Mouse (Mus musculus): ENCODE results near the gene Smg6. TPM values are rescaled to one million over a fixed set of nuclear protein-coding genes. Genes with fewer than 3 reads are reported as not detected.
A peak's percentile ranks its signal among the peaks of the same experiment; 100 is the strongest.
"Not testable (repeated sequence)": the region's sequence is repeated elsewhere in the genome, so short reads cannot be mapped to it uniquely, and the experiment has no call there.

Gene Smg6
- polyA plus RNA-seq, 1 experiment from 2014 or later, result 12.9 TPM

DNA sequence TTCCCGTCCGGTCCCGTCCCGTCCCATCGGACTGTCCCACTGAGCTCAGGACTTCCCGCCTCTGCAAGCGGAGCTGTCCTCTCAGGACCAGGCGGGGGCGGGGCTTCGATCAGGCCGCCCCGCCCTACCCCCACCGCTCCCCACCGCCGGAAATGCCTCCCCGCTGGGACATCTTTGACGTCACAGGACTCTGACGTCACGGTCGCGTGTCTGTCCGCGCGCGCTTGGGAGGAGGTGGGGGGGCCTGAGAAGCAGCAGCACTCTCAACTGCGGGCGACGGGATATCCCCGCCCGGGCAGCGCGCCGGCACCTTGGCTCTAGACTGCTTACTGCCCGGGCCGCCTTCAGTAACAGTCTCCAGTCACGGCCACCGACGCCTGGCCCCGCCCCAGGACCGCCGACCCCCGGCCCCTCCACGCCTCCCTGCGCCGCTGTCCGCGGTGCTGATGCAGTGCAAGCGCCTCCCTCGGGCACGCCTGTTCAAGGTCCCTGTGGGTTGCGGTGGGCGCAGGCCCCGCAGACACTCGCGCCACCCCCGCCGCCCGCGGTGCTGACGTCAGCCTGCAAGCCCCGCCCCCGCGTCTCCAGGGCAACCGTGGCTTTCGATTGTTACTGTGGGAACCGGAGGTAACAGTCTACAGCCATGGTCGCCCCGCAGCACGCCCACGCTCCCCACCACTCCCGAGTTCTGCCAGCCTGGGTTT, 247.6 kb downstream of the Smg6 start:
- H3K9me3 ChIP-seq (replicated peaks; ENCODE audit: control insufficient read depth, low read length), result no peaks in the 10 kb centered on the region
- ATAC-seq (peak; percentile 62), DNase-seq (ENCODE audit: low spot score) (peak; percentile 84)
- H3K4me2 ChIP-seq (ENCODE audit: low read length), result peak overlapping the region; percentile 77
- H3K4me1 ChIP-seq (ENCODE audit: control insufficient read depth, insufficient read depth, low read length), result peaks cover 35% of the 10 kb centered on the region
- no peak overlapping the region for H3K27ac ChIP-seq (ENCODE audit: low read depth, low read length)
- H3K27me3 ChIP-seq (replicated peaks; ENCODE audit: control insufficient read depth, insufficient read depth, low read length), result peaks cover 49% of the 10 kb centered on the region
- WGBS, result under 1% methylated on average over 54 of the region's 71 CpGs
- peaks cover 15% of the 10 kb centered on the region; the same call in 1 of the 2 replicates for H3K36me3 ChIP-seq (ENCODE audit: control insufficient read depth, insufficient read depth, low read length)
- peak overlapping the region; percentile 68 for H3K4me3 ChIP-seq (ENCODE audit: low read depth, low read length)
- H3K9ac ChIP-seq (ENCODE audit: low read length), result peak overlapping the region; percentile 62

DNA sequence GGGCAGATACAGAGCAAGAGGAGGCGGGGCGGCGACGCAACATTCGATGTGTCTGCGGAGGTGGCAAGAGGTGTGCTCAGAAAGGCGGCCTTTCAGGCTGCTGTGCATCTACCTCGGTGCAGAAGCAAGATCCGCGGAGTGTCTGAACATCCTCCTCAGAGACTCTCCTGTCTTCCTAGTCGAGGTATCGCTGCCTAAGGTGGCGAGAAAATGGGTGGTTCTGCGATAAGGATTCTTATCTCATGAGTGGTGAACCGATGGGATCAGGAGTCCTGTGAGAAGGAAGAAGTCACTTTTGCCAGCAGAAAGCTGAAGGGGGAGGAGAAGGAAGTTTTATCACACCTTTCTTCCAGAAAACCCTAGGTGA, 248.2 kb downstream of the Smg6 start:
- Histone ChIP-seq H3K4me2 (ENCODE audit: low read length) (peak overlapping the region; percentile 77), H3K4me3 (ENCODE audit: low read depth, low read length) (peak overlapping the region; percentile 68), H3K9ac (ENCODE audit: low read length) (peak overlapping the region; percentile 62), H3K27me3 (replicated peaks; ENCODE audit: control insufficient read depth, insufficient read depth, low read length) (peaks cover 44% of the 10 kb centered on the region), H3K36me3 (ENCODE audit: control insufficient read depth, insufficient read depth, low read length) (peaks cover 15% of the 10 kb centered on the region; the same call in 1 of the 2 replicates), H3K4me1 (ENCODE audit: control insufficient read depth, insufficient read depth, low read length) (peaks cover 31% of the 10 kb centered on the region), H3K9me3 (replicated peaks; ENCODE audit: control insufficient read depth, low read length) (no peaks in the 10 kb centered on the region), H3K27ac (ENCODE audit: low read depth, low read length) (no peak overlapping the region)
- DNase-seq (ENCODE audit: low spot score), result no peak
- no peak for ATAC-seq
- WGBS, result 3% methylated on average over 15 of the region's 15 CpGs

DNA sequence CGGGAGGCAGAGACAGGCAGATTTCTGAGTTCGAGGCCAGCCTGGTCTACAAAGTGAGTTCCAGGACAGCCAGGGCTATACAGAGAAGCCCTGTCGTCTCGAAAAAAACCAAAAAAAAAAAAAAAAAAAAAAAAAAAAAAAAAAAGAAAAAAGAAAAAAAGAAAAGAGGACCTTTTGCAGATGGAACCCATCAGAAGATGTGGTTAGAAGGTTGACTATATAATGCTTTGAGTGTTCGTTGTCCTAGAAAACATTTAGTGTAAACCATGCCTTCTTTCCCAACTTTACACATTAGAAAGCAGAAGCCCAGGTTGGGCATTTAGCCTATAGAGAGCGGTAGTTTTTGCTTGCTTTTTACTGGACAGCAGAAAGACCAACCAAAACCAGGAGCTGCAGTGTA, 249.0 kb downstream of the Smg6 start:
- not testable (repeated sequence) for H3K4me2 ChIP-seq (ENCODE audit: low read length); H3K9ac ChIP-seq (ENCODE audit: low read length); DNase-seq (ENCODE audit: low spot score); ATAC-seq; H3K9me3 ChIP-seq (replicated peaks; ENCODE audit: control insufficient read depth, low read length); H3K4me3 ChIP-seq (ENCODE audit: low read depth, low read length); H3K27ac ChIP-seq (ENCODE audit: low read depth, low read length)
- peaks cover 27% of the 10 kb centered on the region for H3K4me1 ChIP-seq (ENCODE audit: control insufficient read depth, insufficient read depth, low read length)
- 78% methylated on average over 6 of the region's 6 CpGs for WGBS
- peaks cover 15% of the 10 kb centered on the region; the same call in 1 of the 2 replicates for H3K36me3 ChIP-seq (ENCODE audit: control insufficient read depth, insufficient read depth, low read length)
- peaks cover 36% of the 10 kb centered on the region for H3K27me3 ChIP-seq (replicated peaks; ENCODE audit: control insufficient read depth, insufficient read depth, low read length)

DNA sequence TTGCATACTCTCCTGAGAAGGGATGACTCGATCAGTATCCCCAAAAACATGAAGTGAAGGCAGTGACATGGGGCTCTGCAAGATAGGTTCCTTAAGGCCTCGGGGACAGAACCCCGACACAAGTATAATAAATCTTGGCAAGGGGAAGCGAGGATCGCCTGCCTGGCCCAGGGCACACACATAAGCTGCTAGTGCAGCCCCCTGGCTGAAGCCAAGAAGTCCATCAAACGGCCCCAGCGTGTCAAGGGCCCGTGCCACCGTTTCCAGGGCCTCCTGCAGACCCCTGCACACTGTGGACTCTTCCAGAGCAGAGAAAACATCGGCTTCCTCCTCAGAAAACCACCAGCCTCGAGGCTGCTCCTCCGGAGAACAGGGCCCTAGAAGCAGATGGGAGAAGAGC, 252.4 kb downstream of the Smg6 start:
- ATAC-seq, result no peak
- H3K36me3 ChIP-seq (ENCODE audit: control insufficient read depth, insufficient read depth, low read length), result peaks cover 20% of the 10 kb centered on the region
- H3K27ac ChIP-seq (ENCODE audit: low read depth, low read length), result 0 out of 2 replicates have a peak overlapping the region, but pooled peaks have one; percentile 83
- H3K4me3 ChIP-seq (ENCODE audit: low read depth, low read length), result peak overlapping the region; percentile 61
- peak overlapping the region; percentile 74 for H3K4me2 ChIP-seq (ENCODE audit: low read length)
- H3K9ac ChIP-seq (ENCODE audit: low read length), result peak overlapping the region; percentile 81
- 58% methylated on average over 12 of the region's 12 CpGs for whole genome bisulfite sequencing
- peaks cover 4% of the 10 kb centered on the region for H3K27me3 ChIP-seq (replicated peaks; ENCODE audit: control insufficient read depth, insufficient read depth, low read length)
- H3K4me1 ChIP-seq (ENCODE audit: control insufficient read depth, insufficient read depth, low read length), result peaks cover 11% of the 10 kb centered on the region
- DNase-seq (ENCODE audit: low spot score), result no peak
- no peaks in the 10 kb centered on the region for H3K9me3 ChIP-seq (replicated peaks; ENCODE audit: control insufficient read depth, low read length)

DNA sequence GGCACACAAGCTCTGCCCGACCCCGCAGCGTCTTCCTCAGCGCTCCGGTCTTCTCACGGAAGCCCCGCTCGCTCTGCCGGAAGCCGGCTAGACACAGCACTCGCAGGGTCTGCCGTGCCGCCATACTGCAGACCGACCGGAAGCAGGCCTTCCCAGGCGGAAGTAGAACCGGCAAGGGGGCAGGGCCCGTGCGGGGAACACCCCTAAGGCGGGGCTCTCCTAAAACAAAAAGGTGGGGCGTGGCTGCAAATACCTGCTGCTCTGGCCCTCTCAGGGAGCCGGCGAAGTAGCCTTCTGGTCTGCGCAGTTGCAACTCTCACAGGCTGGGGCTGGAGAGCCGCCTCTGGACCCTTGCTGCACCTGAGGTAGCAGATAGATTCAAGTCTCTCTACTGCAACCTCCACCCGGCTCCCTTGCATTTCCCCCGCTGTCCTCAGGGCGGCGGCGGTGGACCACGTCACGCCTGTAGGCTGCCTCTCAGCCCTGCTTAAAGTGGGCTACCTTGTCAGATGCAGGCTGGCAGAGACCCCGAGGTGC, 253.1 kb downstream of the Smg6 start, which contains the start of gene Ovca2:
Gene Ovca2, minus strand, starts transcription at position 164 of the 537 bp plus-strand sequence.
- Histone ChIP-seq H3K27ac (ENCODE audit: low read depth, low read length) (peak within 1 kb of the TSS; percentile 83), H3K27me3 (replicated peaks; ENCODE audit: control insufficient read depth, insufficient read depth, low read length) (no peaks in the 10 kb centered on the region), H3K9ac (ENCODE audit: low read length) (peak within 1 kb of the TSS; percentile 81), H3K4me2 (ENCODE audit: low read length) (peak within 1 kb of the TSS; percentile 74), H3K4me3 (ENCODE audit: low read depth, low read length) (peak within 1 kb of the TSS; percentile 61), H3K36me3 (ENCODE audit: control insufficient read depth, insufficient read depth, low read length) (peaks cover 26% of the 10 kb centered on the region), H3K9me3 (replicated peaks; ENCODE audit: control insufficient read depth, low read length) (no peaks in the 10 kb centered on the region), H3K4me1 (ENCODE audit: control insufficient read depth, insufficient read depth, low read length) (peaks cover 10% of the 10 kb centered on the region)
- ATAC-seq, result peak; percentile 98
- under 1% methylated on average over 33 of the region's 33 CpGs for WGBS
- DNase-seq (ENCODE audit: low spot score), result peak; percentile 96

DNA sequence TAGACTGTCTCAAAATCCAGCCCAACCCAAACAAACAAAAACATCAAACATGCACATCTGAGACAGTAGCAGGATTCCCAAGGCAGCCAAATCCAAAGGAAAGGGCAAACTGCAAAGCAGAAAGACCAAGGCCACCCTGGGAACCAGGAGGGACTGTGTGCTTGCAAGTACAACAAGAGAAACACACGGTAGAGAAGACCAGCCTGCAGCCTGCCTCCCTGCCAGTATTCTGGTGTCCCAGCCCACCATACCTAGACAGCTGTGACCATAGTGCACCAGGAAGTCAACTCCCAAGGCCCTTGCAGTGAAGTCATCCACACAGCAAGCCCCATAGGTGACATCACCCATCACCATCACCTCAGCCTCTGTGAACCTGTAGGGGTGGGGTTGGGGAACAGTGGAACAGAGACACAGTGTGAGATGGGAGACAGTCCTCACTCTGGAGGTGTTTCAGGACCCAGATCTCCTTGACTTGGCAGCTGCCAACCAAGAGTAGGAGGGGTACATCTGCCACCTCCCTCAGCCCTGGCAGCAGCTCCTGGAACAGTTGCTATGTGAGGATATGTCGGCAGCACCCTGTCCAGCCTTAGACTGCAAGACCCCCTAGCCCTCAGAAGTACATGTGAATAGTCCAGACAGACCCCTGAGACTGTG, 258.4 kb downstream of the Smg6 start:
- Histone ChIP-seq H3K4me3 (ENCODE audit: low read depth, low read length) (no peak overlapping the region), H3K27me3 (replicated peaks; ENCODE audit: control insufficient read depth, insufficient read depth, low read length) (no peaks in the 10 kb centered on the region), H3K36me3 (ENCODE audit: control insufficient read depth, insufficient read depth, low read length) (peaks cover 14% of the 10 kb centered on the region), H3K4me1 (ENCODE audit: control insufficient read depth, insufficient read depth, low read length) (no peaks in the 10 kb centered on the region), H3K27ac (ENCODE audit: low read depth, low read length) (no peak overlapping the region), H3K9ac (ENCODE audit: low read length) (no peak overlapping the region), H3K9me3 (replicated peaks; ENCODE audit: control insufficient read depth, low read length) (no peaks in the 10 kb centered on the region), H3K4me2 (ENCODE audit: low read length) (no peak overlapping the region)
- no peak for DNase-seq (ENCODE audit: low spot score)
- ATAC-seq, result no peak
- 82% methylated on average over 2 of the region's 2 CpGs for WGBS

DNA sequence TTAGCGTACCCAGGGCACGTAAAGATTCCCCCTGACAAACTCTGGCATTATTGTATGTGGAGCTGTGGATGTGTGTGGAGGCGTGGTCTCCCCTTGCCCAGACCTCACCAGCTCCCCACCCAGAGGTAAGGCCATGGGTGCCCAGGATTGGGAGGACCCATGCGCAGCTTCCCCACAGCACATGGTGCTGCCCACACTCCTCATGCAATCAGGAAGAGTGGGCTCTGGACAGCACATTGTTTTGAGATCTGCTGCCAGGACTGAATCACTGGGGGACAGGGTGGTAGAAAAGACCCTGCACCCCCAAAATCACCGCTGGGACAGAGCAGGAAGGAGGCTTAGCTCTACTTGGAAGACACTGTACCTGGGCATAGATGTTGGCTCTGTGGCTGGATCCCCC, 258.9 kb downstream of the Smg6 start:
- no peaks in the 10 kb centered on the region for H3K27me3 ChIP-seq (replicated peaks; ENCODE audit: control insufficient read depth, insufficient read depth, low read length)
- ATAC-seq (no peak), DNase-seq (ENCODE audit: low spot score) (no peak)
- no peak overlapping the region for H3K4me3 ChIP-seq (ENCODE audit: low read depth, low read length)
- peaks cover 2% of the 10 kb centered on the region; the same call in 1 of the 2 replicates for H3K4me1 ChIP-seq (ENCODE audit: control insufficient read depth, insufficient read depth, low read length)
- H3K9ac ChIP-seq (ENCODE audit: low read length), result no peak overlapping the region
- peaks cover 14% of the 10 kb centered on the region for H3K36me3 ChIP-seq (ENCODE audit: control insufficient read depth, insufficient read depth, low read length)
- no peak overlapping the region for H3K4me2 ChIP-seq (ENCODE audit: low read length)
- 0 out of 2 replicates have a peak overlapping the region, but pooled peaks have one; percentile 4 for H3K27ac ChIP-seq (ENCODE audit: low read depth, low read length)
- no peaks in the 10 kb centered on the region for H3K9me3 ChIP-seq (replicated peaks; ENCODE audit: control insufficient read depth, low read length)
- 86% methylated on average over 5 of the region's 5 CpGs for WGBS

DNA sequence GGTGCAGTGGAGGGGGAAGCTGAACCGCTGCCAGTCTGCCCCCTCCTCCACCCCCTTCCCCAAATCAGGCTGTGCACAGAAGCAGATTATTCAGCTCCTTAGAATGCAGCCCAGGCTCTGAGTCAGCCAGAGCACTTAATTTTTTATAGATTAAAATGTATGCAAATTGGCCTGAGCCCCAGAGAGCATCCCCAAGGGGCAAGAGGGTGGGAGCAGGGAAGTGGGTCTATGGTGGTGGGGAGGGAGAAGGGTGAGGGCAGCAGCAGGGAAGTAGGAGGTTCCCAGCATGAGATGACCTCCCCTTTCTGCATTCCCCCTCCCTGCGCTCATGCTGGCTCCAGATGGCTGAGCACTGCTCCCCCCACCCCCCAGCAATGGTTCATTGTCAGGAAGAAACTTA, 259.4 kb downstream of the Smg6 start:
- H3K9ac ChIP-seq (ENCODE audit: low read length), result no peak overlapping the region
- 67% methylated on average over 2 of the region's 2 CpGs for WGBS

More for the DNA sequence above, 259.4 kb downstream of the Smg6 start:
- Histone ChIP-seq H3K27ac (ENCODE audit: low read depth, low read length) (0 out of 2 replicates have a peak overlapping the region, but pooled peaks have one; percentile 4), H3K4me1 (ENCODE audit: control insufficient read depth, insufficient read depth, low read length) (peaks cover 4% of the 10 kb centered on the region; the same call in 1 of the 2 replicates), H3K27me3 (replicated peaks; ENCODE audit: control insufficient read depth, insufficient read depth, low read length) (no peaks in the 10 kb centered on the region), H3K4me3 (ENCODE audit: low read depth, low read length) (no peak overlapping the region), H3K4me2 (ENCODE audit: low read length) (no peak overlapping the region), H3K9me3 (replicated peaks; ENCODE audit: control insufficient read depth, low read length) (no peaks in the 10 kb centered on the region), H3K36me3 (ENCODE audit: control insufficient read depth, insufficient read depth, low read length) (peaks cover 14% of the 10 kb centered on the region)
- DNase-seq (ENCODE audit: low spot score) (no peak), ATAC-seq (no peak)

Measured in forebrain, embryonic 14.5 days (tissue).